In genomic region chr5:20512377-20513126, GRCm38 (mm10) we compare ENCODE assay signal across 20 mouse cellular contexts.
DNase-seq lines count a peak whose midpoint lies in the region; ATAC-seq lines count a peak whose summit lies in the region.
"Had no signal": no experiment of that assay in that cellular context is flagged by ENCODE, and none has a peak within 500 bp of the region (broad histone marks: within the 10 kb centered on the region; RNA-seq: fewer than 3 reads in every experiment).

No protein-coding gene starts in this region.

- no peak overlapping the region for H3K9ac ChIP-seq in heart, embryonic 12.5 days
- H3K9ac ChIP-seq in midbrain, embryonic 15.5 days, result no peak overlapping the region
- no peak overlapping the region for H3K9ac ChIP-seq in midbrain, embryonic 13.5 days (replicated peaks)
- H3K9ac ChIP-seq in stomach, embryonic 15.5 days, result no peak overlapping the region
- H3K9ac ChIP-seq: embryonic facial prominence, embryonic 15.5 days; liver, embryonic 12.5 days had no signal

- H3K4me1 ChIP-seq in heart, embryonic 12.5 days (replicated peaks), result peaks cover 3% of the 10 kb centered on the region; the same call in 1 of the 2 replicates
- H3K4me1 ChIP-seq in midbrain, embryonic 15.5 days, result peaks cover 4% of the 10 kb centered on the region; the same call in 1 of the 2 replicates
- no peaks in the 10 kb centered on the region for H3K4me1 ChIP-seq in midbrain, embryonic 13.5 days (replicated peaks)
- no peaks in the 10 kb centered on the region for H3K4me1 ChIP-seq in stomach, embryonic 15.5 days
- H3K4me1 ChIP-seq: embryonic facial prominence, embryonic 15.5 days; liver, embryonic 12.5 days had no signal

- H3K4me2 ChIP-seq in heart, embryonic 12.5 days, result peak overlapping the region; percentile 0; the same call in 1 of the 2 replicates
- no peak overlapping the region for H3K4me2 ChIP-seq in midbrain, embryonic 15.5 days
- no peak overlapping the region for H3K4me2 ChIP-seq in midbrain, embryonic 13.5 days (replicated peaks)
- H3K4me2 ChIP-seq in stomach, embryonic 15.5 days, result 0 out of 2 replicates have a peak overlapping the region, but pooled peaks have one; percentile 21
- H3K4me2 ChIP-seq: embryonic facial prominence, embryonic 15.5 days; liver, embryonic 12.5 days had no signal

- H3K4me3 ChIP-seq in heart, embryonic 12.5 days, result no peak overlapping the region
- no peak overlapping the region for H3K4me3 ChIP-seq in midbrain, embryonic 15.5 days
- no peak overlapping the region for H3K4me3 ChIP-seq in midbrain, embryonic 13.5 days (replicated peaks)
- H3K4me3 ChIP-seq in stomach, embryonic 15.5 days (replicated peaks), result no peak overlapping the region
- H3K4me3 ChIP-seq: embryonic facial prominence, embryonic 15.5 days; layer of hippocampus, adult 2 months; liver, embryonic 12.5 days had no signal

- no peak for ATAC-seq in heart, embryonic 12.5 days (ENCODE audit: insufficient number of reproducible peaks, low FRiP score)
- peak; percentile 58; the same call in 1 of the 2 replicates for ATAC-seq in midbrain, embryonic 15.5 days (replicated peaks)
- no peak for ATAC-seq in midbrain, embryonic 13.5 days
- ATAC-seq in stomach, embryonic 15.5 days (ENCODE audit: insufficient read depth, low FRiP score, low read depth), result 0 out of 2 replicates have a peak, but pooled peaks have one; percentile 35
- ATAC-seq in erythroid progenitor cell, adult 5-6 weeks (replicated peaks; ENCODE audit: low FRiP score, poor library complexity, severe bottlenecking), result no peak
- ATAC-seq: liver, embryonic 12.5 days had no signal

- no peak for DNase-seq in heart, adult 18-20 months
- DNase-seq in large intestine, adult 2 months (ENCODE audit: low read depth, low spot score), result peak; percentile 8
- no peak for DNase-seq in testis, postnatal 10 days (ENCODE audit: low spot score)
- DNase-seq: adrenal gland, adult 2 months; cerebellum, adult 11 months; cerebellum, postnatal 36 days; gastrocnemius, postnatal 25 days; heart, postnatal 4 days; left cerebral cortex, postnatal 4 days; lung, postnatal 4 days; midbrain, embryonic 14.5 days; thymus, adult 18-20 months had no signal

- no peaks in the 10 kb centered on the region for H3K36me3 ChIP-seq in heart, embryonic 12.5 days
- no peaks in the 10 kb centered on the region for H3K36me3 ChIP-seq in midbrain, embryonic 15.5 days (replicated peaks)
- H3K36me3 ChIP-seq in midbrain, embryonic 13.5 days, result no peaks in the 10 kb centered on the region
- no peaks in the 10 kb centered on the region for H3K36me3 ChIP-seq in stomach, embryonic 15.5 days
- H3K36me3 ChIP-seq: embryonic facial prominence, embryonic 15.5 days; liver, embryonic 12.5 days had no signal

- no peak overlapping the region for H3K27ac ChIP-seq in heart, embryonic 12.5 days (ENCODE audit: poor library complexity, severe bottlenecking)
- no peak overlapping the region for H3K27ac ChIP-seq in midbrain, embryonic 15.5 days
- no peak overlapping the region for H3K27ac ChIP-seq in midbrain, embryonic 13.5 days
- no peak overlapping the region for H3K27ac ChIP-seq in stomach, embryonic 15.5 days
- H3K27ac ChIP-seq: embryonic facial prominence, embryonic 15.5 days; layer of hippocampus, adult 2 months; liver, embryonic 12.5 days had no signal

- no peaks in the 10 kb centered on the region for H3K9me3 ChIP-seq in heart, embryonic 12.5 days (replicated peaks)
- H3K9me3 ChIP-seq in midbrain, embryonic 15.5 days, result no peaks in the 10 kb centered on the region
- no peaks in the 10 kb centered on the region for H3K9me3 ChIP-seq in midbrain, embryonic 13.5 days
- no peaks in the 10 kb centered on the region for H3K9me3 ChIP-seq in stomach, embryonic 15.5 days
- H3K9me3 ChIP-seq: embryonic facial prominence, embryonic 15.5 days; liver, embryonic 12.5 days had no signal

- H3K27me3 ChIP-seq in heart, embryonic 12.5 days (replicated peaks), result no peaks in the 10 kb centered on the region
- no peaks in the 10 kb centered on the region for H3K27me3 ChIP-seq in midbrain, embryonic 15.5 days (replicated peaks)
- no peaks in the 10 kb centered on the region for H3K27me3 ChIP-seq in midbrain, embryonic 13.5 days
- H3K27me3 ChIP-seq in stomach, embryonic 15.5 days (replicated peaks), result no peaks in the 10 kb centered on the region
- H3K27me3 ChIP-seq: embryonic facial prominence, embryonic 15.5 days had no signal

- 36% methylated on average over 16 of the region's 16 CpGs for WGBS in heart, embryonic 12.5 days
- WGBS in midbrain, embryonic 15.5 days, result 65% methylated on average over 16 of the region's 16 CpGs
- WGBS in midbrain, embryonic 13.5 days, result 64% methylated on average over 16 of the region's 16 CpGs
- WGBS in large intestine, adult 2 months, result 14% methylated on average over 16 of the region's 16 CpGs
- 15% methylated on average over 16 of the region's 16 CpGs for whole genome bisulfite sequencing in stomach, embryonic 15.5 days

Comparison
In these comparisons a context has a peak if more than half of its experiments do, and no peak if none do; other contexts are left out.
1. ATAC-seq: peak in midbrain, embryonic 15.5 days (single experiment) and stomach, embryonic 15.5 days (single experiment); none in heart, embryonic 12.5 days (single experiment), midbrain, embryonic 13.5 days (single experiment) and erythroid progenitor cell, adult 5-6 weeks (single experiment).
2. H3K4me2 ChIP-seq: peak in heart, embryonic 12.5 days (single experiment) and stomach, embryonic 15.5 days (single experiment); none in midbrain, embryonic 15.5 days (single experiment) and midbrain, embryonic 13.5 days (single experiment).